Comparison of ENCODE assay signal across 8 mouse cellular contexts in the genomic region with DNA sequence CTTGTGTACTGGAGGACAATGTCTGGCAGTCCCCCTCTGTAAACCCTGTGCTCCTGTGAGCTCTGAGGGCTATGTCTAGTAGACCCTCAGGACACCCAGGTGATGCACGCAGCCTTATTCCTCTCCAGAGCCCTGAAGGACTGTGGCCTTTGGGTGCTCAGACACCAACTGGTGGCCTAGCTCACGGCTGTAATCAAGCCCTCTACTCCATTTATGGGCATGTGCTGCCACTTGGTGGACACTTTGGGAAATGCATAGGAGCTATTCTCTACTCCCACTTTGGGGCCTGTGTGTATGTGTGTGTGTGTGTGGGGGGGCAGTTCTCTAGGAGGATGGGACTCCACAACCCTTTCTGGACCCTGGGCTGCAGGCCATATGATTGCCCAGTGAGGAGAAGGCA. TPM values are rescaled to one million over a fixed set of nuclear protein-coding genes. Genes with fewer than 3 reads are reported as not detected.
DNase-seq lines count a peak whose midpoint lies in the region; ATAC-seq and TF ChIP-seq lines count a peak whose summit lies in the region.

No protein-coding gene starts in this region.

- DNase-seq in ES-CJ7 (ENCODE audit: low read depth, low spot score) = peak; percentile 57
- peak; percentile 74 for DNase-seq in c-Kit-positive CD71-positive TER-119-positive erythroid progenitor cells, embryonic 14.5 days (ENCODE audit: low spot score)
- peak; percentile 85 to 93 for DNase-seq in heart, postnatal 10 days
- DNase-seq in kidney, postnatal 36 days = peak; percentile 63 to 91
- DNase-seq in lung, adult 18-20 months = peak; percentile 76 to 77
- peak; percentile 84 for DNase-seq in thymus, adult 2 months

- H3K9ac ChIP-seq in forebrain, embryonic 13.5 days = 0 out of 2 replicates have a peak overlapping the region, but pooled peaks have one; percentile 2

- H3K4me2 ChIP-seq in forebrain, embryonic 13.5 days = no peak overlapping the region

- TF ChIP-seq POLR2A in thymus, adult 2 months (IDR thresholded peaks at IDR 0.05; ENCODE audit: control insufficient read depth, extremely low read depth, insufficient read depth, low read length, poor library complexity) = no peak

- no peak overlapping the region for H3K27ac ChIP-seq in forebrain, embryonic 13.5 days
- no peak overlapping the region for H3K27ac ChIP-seq in thymus, adult 2 months (ENCODE audit: control insufficient read depth, insufficient read depth, low read length)

- H3K4me3 ChIP-seq in forebrain, embryonic 13.5 days = no peak overlapping the region
- H3K4me3 ChIP-seq in thymus, adult 2 months (ENCODE audit: control insufficient read depth, insufficient read depth, low read length) = no peak overlapping the region

- peak; percentile 66 for ATAC-seq in forebrain, embryonic 13.5 days
- ATAC-seq in neutrophil, adult 5-6 weeks (ENCODE audit: extremely low read depth, insufficient number of reproducible peaks, low FRiP score, poor library complexity, severe bottlenecking) = peak; percentile 80

- intact Hi-C loops in heart, postnatal 10 days (cut with DNase I) = loop anchor here (2.0 to 5.0 kb wide), 2 partner anchors 58 to 218 kb away; a partner anchor contains a TSS

- H3K36me3 ChIP-seq in forebrain, embryonic 13.5 days (ENCODE audit: poor library complexity, severe bottlenecking) = peaks cover 53% of the 10 kb centered on the region
- peaks cover 23% of the 10 kb centered on the region for H3K36me3 ChIP-seq in thymus, adult 2 months (ENCODE audit: control insufficient read depth, insufficient read depth, low read length)

- WGBS in forebrain, embryonic 13.5 days = 34% methylated on average over 2 of the region's 2 CpGs
- WGBS in thymus, adult 2 months = 36% methylated on average over 2 of the region's 2 CpGs

- peaks cover 13% of the 10 kb centered on the region for H3K4me1 ChIP-seq in forebrain, embryonic 13.5 days
- H3K4me1 ChIP-seq in thymus, adult 2 months (replicated peaks; ENCODE audit: control insufficient read depth, insufficient read depth, low read length) = no peaks in the 10 kb centered on the region

- TF ChIP-seq CTCF in thymus, adult 2 months (IDR thresholded peaks at IDR 0.05; ENCODE audit: borderline replicate concordance, control insufficient read depth, extremely low read depth, insufficient read depth, low read length, poor library complexity) = peak; percentile 58; the same call in 1 of the 2 replicates

- H3K27me3 ChIP-seq in forebrain, embryonic 13.5 days = no peaks in the 10 kb centered on the region
- no peaks in the 10 kb centered on the region for H3K27me3 ChIP-seq in thymus, adult 2 months (ENCODE audit: control insufficient read depth, insufficient read depth, low read length)

- no peaks in the 10 kb centered on the region for H3K9me3 ChIP-seq in forebrain, embryonic 13.5 days (replicated peaks)

RNA-seq across cellular contexts. Expression of a gene that starts 24.8 kb away (rescaled TPM):
- 51.4 and 55.9 TPM in 2 replicates for polyA plus RNA-seq in forebrain, embryonic 13.5 days (2015; fragmentation: Nextera tagmentation; extraction: Ambion mirVana)
- total RNA-seq in heart, postnatal 10 days (2021) = 10 to 100 TPM; 42.4 to 44.9 TPM
- 27.2 and 29.6 TPM in 2 replicates for total RNA-seq in neutrophil, adult 5-6 weeks (2017)
- polyA plus RNA-seq in thymus, adult 2 months (2012; rRNA removed) = 94.1 and 117 TPM in 2 replicates

RNA-seq across cellular contexts. Expression of a gene that starts 47.6 kb away (rescaled TPM):
- polyA plus RNA-seq in forebrain, embryonic 13.5 days (2015; fragmentation: Nextera tagmentation; extraction: Ambion mirVana) = 119 and 138 TPM in 2 replicates
- 10 to 100 TPM; 21.6 to 23.3 TPM for total RNA-seq in heart, postnatal 10 days (2021)
- 2.3 and 2.4 TPM in 2 replicates for total RNA-seq in neutrophil, adult 5-6 weeks (2017)
- polyA plus RNA-seq in thymus, adult 2 months (2012; rRNA removed) = 154 and 258 TPM in 2 replicates

RNA-seq across cellular contexts. Expression of a gene that starts 50.6 kb away (rescaled TPM):
- polyA plus RNA-seq in forebrain, embryonic 13.5 days (2015; fragmentation: Nextera tagmentation; extraction: Ambion mirVana) = not detected in 2 replicates
- not detected for total RNA-seq in heart, postnatal 10 days (2021)
- not detected in 2 replicates for total RNA-seq in neutrophil, adult 5-6 weeks (2017)
- not detected in 2 replicates for polyA plus RNA-seq in thymus, adult 2 months (2012; rRNA removed)

RNA-seq across cellular contexts. Expression of a gene that starts 58.0 kb away (rescaled TPM):
- polyA plus RNA-seq in forebrain, embryonic 13.5 days (2015; fragmentation: Nextera tagmentation; extraction: Ambion mirVana) = 18.3 and 21.8 TPM in 2 replicates
- total RNA-seq in heart, postnatal 10 days (2021) = 10 to 100 TPM; 67.0 to 81.9 TPM
- 13.5 and 14.2 TPM in 2 replicates for total RNA-seq in neutrophil, adult 5-6 weeks (2017)
- 29.3 and 33.0 TPM in 2 replicates for polyA plus RNA-seq in thymus, adult 2 months (2012; rRNA removed)
